Mouse (Mus musculus): Measurements from ENCODE around the gene Gpr61.

The Gpr61 gene

DNA sequence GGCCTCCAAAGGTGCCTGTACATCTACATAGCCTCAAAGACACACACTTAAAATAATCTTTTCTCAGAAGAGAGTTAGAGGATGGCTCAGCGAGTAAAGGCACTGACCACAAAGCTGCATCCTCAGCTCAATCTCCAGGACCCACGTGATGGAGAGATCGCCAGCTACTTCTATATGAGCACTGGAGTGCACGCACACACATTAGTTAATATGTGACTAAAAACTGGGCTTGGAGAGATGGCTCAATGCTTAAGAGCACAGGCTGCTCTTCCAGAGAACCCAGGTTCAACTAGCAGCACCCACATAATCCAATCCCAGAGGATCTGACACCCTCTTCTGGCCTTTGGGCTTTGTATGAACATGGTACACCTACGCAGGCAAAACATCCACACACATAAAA is 23.5 kb downstream of the Gpr61 start:
- DNase-seq (ENCODE audit: extremely low read depth, low read depth, low spot score): no peak

DNA sequence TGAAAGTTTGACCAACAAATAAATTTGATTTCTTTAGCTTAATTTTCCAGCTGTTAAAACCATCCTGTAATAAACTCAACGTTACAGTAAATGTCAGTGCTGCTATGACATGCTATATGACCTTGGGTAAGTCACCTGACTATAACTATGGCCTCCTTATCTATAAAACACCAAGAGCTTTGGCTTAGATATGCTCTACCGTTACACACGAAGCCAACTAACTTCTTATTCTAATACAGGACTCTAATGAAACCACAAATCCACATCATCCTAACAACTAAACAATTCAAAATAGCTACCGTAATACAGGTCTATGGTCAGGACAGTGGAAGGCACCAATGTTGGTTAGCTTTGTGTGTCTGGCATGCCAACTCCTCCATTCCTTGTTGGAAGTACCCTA is 24.9 kb downstream of the Gpr61 start:
- no peak for DNase-seq (ENCODE audit: extremely low read depth, low read depth, low spot score)

DNA sequence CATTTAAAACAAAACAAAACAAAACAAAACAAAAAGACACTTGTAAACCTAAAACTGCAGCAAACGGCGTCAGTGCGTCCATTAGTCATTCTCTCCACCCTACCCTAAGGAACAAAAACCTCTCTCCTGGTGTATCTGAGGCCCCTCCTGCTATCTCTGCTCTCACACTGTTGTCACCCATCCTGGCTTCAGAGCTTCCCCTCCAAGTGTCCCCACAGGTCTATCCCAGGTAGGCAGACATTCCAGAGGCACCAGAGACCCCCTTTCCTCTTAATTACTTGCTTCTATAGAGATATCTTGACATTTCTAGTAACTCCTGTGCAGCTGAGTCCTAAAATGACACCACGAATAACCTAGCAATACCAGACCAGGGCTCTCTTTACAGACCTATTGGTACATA is 25.3 kb downstream of the Gpr61 start:
- DNase-seq (ENCODE audit: extremely low read depth, low read depth, low spot score): no peak

GRCm38 (mm10) chr3:108128520-108128919 is 26.2 kb downstream of the Gpr61 start:
- no peak for DNase-seq (ENCODE audit: extremely low read depth, low read depth, low spot score)

- no peak for DNase-seq (ENCODE audit: extremely low read depth, low read depth, low spot score)
These were observed 28.4 kb downstream of the Gpr61 start for GRCm38 (mm10) chr3:108126327-108126726.

DNA sequence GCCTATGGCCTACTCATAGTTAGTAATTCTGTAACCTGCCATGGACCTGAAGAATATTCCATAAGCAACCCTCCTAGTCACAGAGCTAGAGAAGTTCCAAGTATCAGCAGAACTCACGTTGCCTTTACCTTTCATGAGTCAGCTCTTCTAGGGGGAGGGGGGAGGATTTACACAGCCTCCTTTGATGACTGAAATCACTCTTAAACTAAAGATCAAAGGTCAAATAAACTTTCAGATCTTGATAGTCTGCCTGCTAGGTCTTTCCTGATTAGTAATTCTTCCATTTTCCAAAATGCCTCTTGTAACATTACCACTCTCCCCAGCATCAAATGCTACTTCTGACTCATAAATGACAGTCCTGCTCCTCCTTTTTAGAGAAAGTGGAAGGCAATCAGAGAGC is 30.6 kb downstream of the Gpr61 start:
- no peak for DNase-seq (ENCODE audit: extremely low read depth, low read depth, low spot score)

- DNase-seq (ENCODE audit: extremely low read depth, low read depth, low spot score): no peak
These were observed 31.4 kb downstream of the Gpr61 start for GRCm38 (mm10) chr3:108123242-108123641.

DNA sequence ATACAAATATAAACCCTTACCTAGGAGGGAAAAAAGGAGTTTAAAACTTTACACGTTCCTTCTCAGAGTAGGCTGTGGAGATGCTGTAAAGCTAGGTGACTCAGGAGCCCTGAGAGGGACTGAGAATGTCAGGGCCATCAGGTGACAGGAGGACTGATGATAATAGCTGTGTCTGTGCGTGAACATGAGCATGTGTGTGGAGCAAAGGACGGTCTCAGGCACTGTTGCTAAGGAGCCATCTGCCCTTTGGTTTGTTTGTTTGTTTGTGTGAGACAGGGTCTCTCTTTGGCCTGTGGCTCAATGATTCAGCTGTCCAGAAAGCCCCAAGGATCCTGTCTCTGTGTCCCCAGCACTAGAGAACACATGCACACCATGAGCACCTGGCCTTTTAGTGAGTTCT is 33.6 kb downstream of the Gpr61 start:
- DNase-seq (ENCODE audit: extremely low read depth, low read depth, low spot score): no peak

DNA sequence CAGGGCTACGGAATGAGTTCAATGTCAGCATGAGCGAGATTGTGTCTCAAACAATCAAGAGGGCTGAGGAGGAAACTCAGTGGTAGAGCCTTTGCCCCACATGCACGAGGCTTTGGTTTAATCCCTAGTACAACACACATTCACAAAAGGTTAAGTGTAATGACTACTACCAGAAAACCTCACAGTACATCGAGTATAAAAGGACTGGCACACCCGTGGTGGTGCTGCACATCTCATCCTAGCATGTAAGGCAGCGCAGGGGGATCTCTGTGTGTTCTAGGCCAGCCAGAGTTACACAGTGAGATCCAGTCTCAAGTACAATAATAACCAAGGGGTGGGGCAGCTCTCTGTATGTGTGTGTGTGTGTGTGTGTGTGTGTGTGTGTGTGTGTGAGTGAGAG is 37.2 kb downstream of the Gpr61 start:
- no peak for DNase-seq (ENCODE audit: extremely low read depth, low read depth, low spot score)

- peak; percentile 45 for DNase-seq (ENCODE audit: extremely low read depth, low read depth, low spot score)
These were observed 40.9 kb downstream of the Gpr61 start for GRCm38 (mm10) chr3:108113591-108114289.

DNA sequence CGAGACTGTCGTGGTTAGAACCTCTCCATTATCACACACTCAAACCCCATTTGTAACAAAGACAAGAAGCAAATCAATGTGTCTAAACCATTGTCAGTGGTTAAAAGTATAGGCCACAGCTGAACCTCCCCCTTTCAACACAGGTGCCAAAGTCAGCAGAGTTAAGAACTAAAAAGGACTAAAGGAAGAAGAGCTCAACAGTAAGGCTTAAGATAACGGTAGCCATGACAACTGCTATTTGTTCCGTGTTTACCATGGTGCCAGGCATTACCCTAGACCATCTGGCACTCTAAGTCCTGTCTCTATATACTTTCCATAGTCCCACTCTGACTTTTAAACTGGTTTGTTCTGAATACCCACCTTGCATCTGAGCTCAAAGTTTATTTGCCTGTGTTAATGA is 42.0 kb downstream of the Gpr61 start:
- DNase-seq (ENCODE audit: extremely low read depth, low read depth, low spot score): no peak

DNA sequence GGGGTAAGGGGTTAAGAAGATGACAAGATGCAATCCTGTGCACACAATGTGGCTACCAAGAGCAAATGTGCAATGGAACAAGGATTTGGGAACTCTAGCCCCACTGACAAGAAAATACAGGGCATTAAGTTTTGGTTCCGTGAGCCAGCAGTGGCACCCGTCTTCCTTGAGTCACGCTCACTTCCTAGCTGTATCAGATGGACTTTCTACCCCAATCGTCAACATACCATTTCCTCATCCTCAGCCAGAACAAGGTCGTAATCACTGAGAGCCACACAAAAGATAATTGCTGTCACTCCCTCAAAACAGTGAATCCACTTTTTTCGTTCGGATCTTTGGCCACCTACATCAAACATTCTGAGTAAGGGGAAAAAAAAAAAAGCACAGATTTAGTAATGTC is 42.4 kb downstream of the Gpr61 start:
- DNase-seq (ENCODE audit: extremely low read depth, low read depth, low spot score): no peak

DNA sequence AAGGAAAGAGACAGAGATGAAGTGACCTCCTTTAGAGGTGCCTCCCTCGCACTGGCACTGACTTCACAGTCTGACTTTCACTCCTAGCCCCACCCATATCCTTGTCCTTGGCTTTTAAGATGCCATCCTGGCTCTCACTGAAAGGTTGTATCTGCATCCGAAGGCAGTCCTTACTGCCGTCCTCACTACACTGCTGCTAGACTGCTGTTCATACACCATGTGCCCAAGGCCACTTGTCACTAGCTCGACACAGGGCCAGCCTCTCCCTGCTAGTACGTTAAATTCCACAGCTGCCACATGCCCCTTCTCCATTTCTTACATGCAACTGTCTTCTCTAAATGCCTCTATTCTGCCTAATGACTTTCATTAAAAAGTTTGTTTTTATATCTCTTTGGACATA is 43.4 kb downstream of the Gpr61 start:
- DNase-seq (ENCODE audit: extremely low read depth, low read depth, low spot score): no peak

- DNase-seq (ENCODE audit: extremely low read depth, low read depth, low spot score): no peak
These were observed 49.4 kb downstream of the Gpr61 start for GRCm38 (mm10) chr3:108105281-108105680.

DNA sequence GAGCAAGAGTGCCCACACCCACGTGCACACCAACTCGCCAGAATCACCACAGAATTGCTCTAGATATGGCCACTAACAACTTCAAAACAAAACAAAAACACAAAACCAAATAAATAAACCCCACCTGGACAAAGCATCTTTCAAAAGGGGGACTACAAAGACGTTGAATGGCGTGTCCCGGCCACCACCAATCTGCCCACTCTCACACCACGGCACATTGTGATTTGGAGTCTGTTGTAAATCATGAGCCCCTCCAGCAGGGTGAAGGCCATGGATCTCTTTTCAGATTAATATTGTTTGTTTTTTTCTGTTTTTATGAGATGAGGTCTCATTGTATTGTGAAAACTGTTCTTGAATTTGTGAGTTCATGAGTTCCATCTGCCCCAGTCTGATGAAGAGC is 52.6 kb downstream of the Gpr61 start:
- no peak for DNase-seq (ENCODE audit: extremely low read depth, low read depth, low spot score)

DNA sequence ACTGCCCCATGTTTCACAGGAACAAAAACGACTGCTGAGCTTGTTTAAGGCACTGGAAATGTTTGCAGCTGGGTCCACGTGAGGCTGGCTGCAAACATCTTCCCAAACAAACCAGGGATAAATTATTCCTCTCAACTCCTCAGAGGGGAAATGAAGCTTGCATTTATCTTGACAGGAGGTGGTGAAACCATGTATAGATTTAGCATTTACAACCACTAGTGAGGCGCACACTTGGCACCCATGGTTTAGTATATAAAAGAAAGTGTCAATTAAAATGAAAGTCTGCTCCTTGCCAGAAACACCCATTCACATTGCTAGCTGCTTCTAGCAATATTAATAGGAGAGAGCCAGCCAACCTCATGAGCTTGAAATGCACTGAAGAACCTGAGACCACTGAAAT is 53.1 kb downstream of the Gpr61 start:
- DNase-seq (ENCODE audit: extremely low read depth, low read depth, low spot score): no peak

Data from fat pad, adult 2 months (tissue).